Comparison of ENCODE assay signal across 8 mouse cellular contexts in the genomic region with DNA sequence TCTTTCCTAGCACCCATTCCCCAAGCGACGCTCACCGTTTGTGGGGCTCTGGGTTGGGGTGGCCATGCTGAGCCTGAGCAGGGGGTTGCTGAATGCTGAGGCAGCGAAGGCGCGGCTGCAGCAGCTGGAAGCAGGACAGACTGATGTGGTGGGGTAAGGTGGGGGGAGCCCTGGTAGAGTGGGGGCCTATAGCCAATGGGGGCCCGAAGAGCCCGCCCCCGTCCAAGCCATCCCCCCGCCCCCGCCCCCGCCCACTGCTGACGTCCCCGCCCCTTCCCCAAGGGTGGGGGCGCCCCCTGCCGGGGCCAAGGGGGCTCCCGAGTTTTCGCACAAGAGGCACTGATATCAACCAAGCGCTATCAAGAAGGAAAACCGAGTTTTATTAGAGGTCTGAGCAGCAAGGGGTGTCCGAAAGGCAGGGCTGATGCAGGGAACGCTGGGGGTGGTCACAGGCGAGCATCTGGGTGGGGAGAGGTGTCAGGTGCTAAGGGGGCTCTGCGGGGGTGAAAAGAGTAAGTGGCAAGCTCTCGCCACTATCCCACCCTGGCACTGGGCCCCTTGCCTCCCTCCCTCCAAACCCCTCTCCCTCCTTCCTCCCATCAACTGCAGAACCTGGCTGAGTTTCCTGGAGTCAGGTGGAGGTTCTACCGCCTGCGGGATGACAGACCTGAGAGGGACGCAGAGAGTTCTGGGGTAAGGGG. TPM values are rescaled to one million over a fixed set of nuclear protein-coding genes. Genes with fewer than 3 reads are reported as not detected.
A peak's percentile ranks its signal among the peaks of the same experiment; 100 is the strongest.
DNase-seq lines count a peak whose midpoint lies in the region; ATAC-seq lines count a peak whose summit lies in the region.

A gene (minus strand): TSS at position 147 of the 701 bp plus-strand sequence.

- peak; percentile 28 for ATAC-seq in granulocyte monocyte progenitor cell, adult 5-6 weeks (replicated peaks; ENCODE audit: poor library complexity, severe bottlenecking)

- H3K4me1 ChIP-seq in limb, embryonic 10.5 days = peaks cover 61% of the 10 kb centered on the region

- WGBS in limb, embryonic 10.5 days = 2% methylated on average over 28 of the region's 28 CpGs

- H3K4me3 ChIP-seq in limb, embryonic 10.5 days = peak within 1 kb of the TSS; percentile 37

- peaks cover 81% of the 10 kb centered on the region for H3K27me3 ChIP-seq in limb, embryonic 10.5 days (ENCODE audit: low read depth, poor library complexity, severe bottlenecking)

- H3K27ac ChIP-seq in limb, embryonic 10.5 days = no peak within 1 kb of the TSS

- no peaks in the 10 kb centered on the region for H3K9me3 ChIP-seq in limb, embryonic 10.5 days (replicated peaks)

- no peaks in the 10 kb centered on the region for H3K36me3 ChIP-seq in limb, embryonic 10.5 days

- DNase-seq in layer of hippocampus, adult 8-10 months (ENCODE audit: low spot score in 2 of 2) = no peak
- DNase-seq in layer of hippocampus, adult 9-10 months (ENCODE audit: low spot score) = no peak
- peak; percentile 76 to 78 for DNase-seq in cerebellum, postnatal 10 days
- DNase-seq in limb, embryonic 10.5 days (ENCODE audit: low spot score) = no peak
- DNase-seq in thymus, postnatal 25 days = peak; percentile 45
- no peak for DNase-seq in retina, embryonic 14.5 days (ENCODE audit: low spot score)
- DNase-seq in kidney, adult 11 months = no peak

RNA-seq across cellular contexts. Expression of the gene that starts here (rescaled TPM):
- 100 to 1,000 TPM; 103 to 116 (median 108) TPM for total RNA-seq in layer of hippocampus, adult 8-10 months (2022)
- not detected in 2 replicates for total RNA-seq in granulocyte monocyte progenitor cell, adult 5-6 weeks (2014; fragmentation: Nextera tagmentation)
- not detected in 2 replicates for total RNA-seq in granulocyte monocyte progenitor cell, adult 5-6 weeks (2017)
- polyA plus RNA-seq in limb, embryonic 10.5 days (2016; fragmentation: Nextera tagmentation; extraction: Ambion mirVana) = 0.30 and 1.3 TPM in 2 replicates

Comparison
In these comparisons a context has a peak if more than half of its experiments do, and no peak if none do; other contexts are left out.
1. RNA of the gene that starts here (total RNA-seq): 103 to 116 TPM in layer of hippocampus, adult 8-10 months; not detected in granulocyte monocyte progenitor cell, adult 5-6 weeks; every median in the first group is over 100 times any median in the second.
2. Peak in ATAC-seq in granulocyte monocyte progenitor cell, adult 5-6 weeks; RNA of the gene not detected or under 1 TPM.
3. DNase-seq: peak in cerebellum, postnatal 10 days (2 of 2) and thymus, postnatal 25 days (single experiment); none in layer of hippocampus, adult 8-10 months (0 of 2), layer of hippocampus, adult 9-10 months (single experiment), limb, embryonic 10.5 days (single experiment), retina, embryonic 14.5 days (single experiment) and kidney, adult 11 months (single experiment).